Mouse (Mus musculus) midbrain, embryonic 13.5 days (tissue): ENCODE data around the gene Sntg2. TPM values are rescaled to one million over a fixed set of nuclear protein-coding genes. Genes with fewer than 3 reads are reported as not detected.

Experiments used
- ATAC-seq: fragments of 200-750 bp; cut with Nextera tagmentation; 2 replicates; pipeline ENCODE4 v1.8.0; 2017; ENCODE audit warnings: mild to moderate bottlenecking, moderate TSS enrichment, moderate library complexity
- H3K27ac ChIP-seq: fragments of 300-500 bp; sonication (generic); 2 replicates; pipeline ENCODE4 v1.5.1; 2015; ENCODE audit warnings: inconsistent platforms, mild to moderate bottlenecking, moderate library complexity
- H3K27me3 ChIP-seq: fragments of 300-500 bp; sonication (generic); 2 replicates; pipeline ENCODE4 v1.6.1; 2015; ENCODE audit warnings: mild to moderate bottlenecking, inconsistent platforms
- H3K36me3 ChIP-seq: fragments of 300-500 bp; sonication (generic); 2 replicates; pipeline ENCODE4 v1.6.1; 2015; ENCODE audit warnings: mild to moderate bottlenecking, inconsistent platforms
- H3K4me1 ChIP-seq: fragments of 300-500 bp; sonication (generic); replicated peaks from 2 replicates; pipeline ENCODE4 v1.6.1; 2015; ENCODE audit warnings: inconsistent platforms
- H3K4me2 ChIP-seq: fragments of 300-500 bp; sonication (generic); replicated peaks from 2 replicates; pipeline ENCODE4 v1.6.1; 2015; ENCODE audit warnings: moderate library complexity, mild to moderate bottlenecking, inconsistent platforms
- H3K4me3 ChIP-seq: fragments of 300-500 bp; sonication (generic); replicated peaks from 2 replicates; pipeline ENCODE4 v1.5.1; 2015; ENCODE audit warnings: mild to moderate bottlenecking, inconsistent platforms
- H3K9ac ChIP-seq: fragments of 300-500 bp; sonication (generic); replicated peaks from 2 replicates; pipeline ENCODE4 v1.6.1; 2015; ENCODE audit warnings: mild to moderate bottlenecking, inconsistent platforms
- H3K9me3 ChIP-seq: fragments of 300-500 bp; sonication (generic); 2 replicates; pipeline ENCODE4 v1.6.1; 2016; ENCODE audit warnings: mild to moderate bottlenecking, inconsistent platforms
- WGBS: fragments of 180-500 bp; shearing (Covaris S2); methylation state at CpG from one replicate; pipeline ENCODE4 v1.1.7; 2015; 5-methylcytosine and 5-hydroxymethylcytosine counted together
- polyA plus RNA-seq: library from polyadenylated mRNA; unstranded; fragments of >200 nt; fragmentation: Nextera tagmentation; extraction: Ambion mirVana; gene quantifications from 2 replicates; pipeline ENCODE4 v1.2.1, GENCODE M21; 2015

The Sntg2 gene
- polyA plus RNA-seq: 2.2 and 3.6 TPM in 2 replicates

- WGBS: under 1% methylated on average over 38 of the region's 39 CpGs
- peaks cover 11% of the 10 kb centered on the region; the same call in 1 of the 2 replicates for H3K27me3 ChIP-seq
- peaks cover 13% of the 10 kb centered on the region for H3K4me1 ChIP-seq
- H3K27ac ChIP-seq: no peak within 1 kb of the TSS
- peak within 1 kb of the TSS; percentile 97 for H3K4me2 ChIP-seq
- H3K4me3 ChIP-seq: peak within 1 kb of the TSS; percentile 60
- ATAC-seq: peak; percentile 99
- H3K9ac ChIP-seq: peak within 1 kb of the TSS; percentile 73
- no peaks in the 10 kb centered on the region for H3K36me3 ChIP-seq
- no peaks in the 10 kb centered on the region for H3K9me3 ChIP-seq
These were observed at the start of gene Sntg2 for GRCm38 (mm10) chr12:30372933-30373501. Gene Sntg2, minus strand, starts transcription at chr12:30373375.

DNA sequence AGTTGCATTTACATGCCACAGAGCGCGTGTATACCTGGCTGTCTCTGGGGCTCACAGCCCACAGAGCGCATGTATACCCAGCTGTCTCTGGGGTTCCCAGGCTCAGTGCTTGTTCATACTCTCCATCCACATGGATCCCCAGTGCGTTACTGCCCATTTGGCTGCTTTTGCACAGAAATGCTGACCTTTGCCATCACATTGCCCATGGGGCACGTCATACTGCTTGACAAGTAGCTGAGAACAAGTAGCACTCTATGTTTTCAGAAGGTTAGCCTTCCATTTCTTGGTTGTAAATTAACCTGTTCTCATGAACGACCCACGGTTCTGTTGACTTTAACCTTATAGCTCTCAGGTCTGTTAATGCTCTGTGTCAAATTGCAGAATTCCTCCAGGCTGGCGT lies 43.4 kb upstream of the Sntg2 start:
- H3K36me3 ChIP-seq: no peaks in the 10 kb centered on the region
- 93% methylated on average over 8 of the region's 8 CpGs for WGBS
- ATAC-seq: no peak
- H3K9me3 ChIP-seq: no peaks in the 10 kb centered on the region
- H3K4me1 ChIP-seq: no peaks in the 10 kb centered on the region
- H3K27me3 ChIP-seq: no peaks in the 10 kb centered on the region
- no peak overlapping the region for H3K27ac ChIP-seq
- H3K9ac ChIP-seq: no peak overlapping the region
- no peak overlapping the region for H3K4me2 ChIP-seq
- no peak overlapping the region for H3K4me3 ChIP-seq

DNA sequence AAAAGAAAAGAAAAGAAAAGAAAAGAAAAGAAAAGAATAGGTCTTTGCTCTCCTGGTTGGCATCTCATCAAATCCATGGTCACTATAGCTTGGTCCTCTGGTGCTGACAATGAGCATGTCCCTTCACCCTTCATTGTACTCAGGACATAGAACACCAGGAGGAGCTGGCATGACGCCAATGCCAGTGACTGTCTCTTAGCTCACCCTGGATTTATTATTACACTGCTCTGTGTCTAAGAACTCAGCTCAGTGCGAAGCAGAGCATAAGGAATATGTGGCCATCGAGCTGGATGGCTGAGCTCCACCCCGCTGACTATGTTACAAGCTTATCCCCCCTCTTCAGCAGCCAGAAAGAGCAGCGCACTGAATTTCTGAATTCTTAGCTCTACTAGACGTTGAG lies 42.8 kb upstream of the Sntg2 start:
- no peaks in the 10 kb centered on the region for H3K4me1 ChIP-seq
- 74% methylated on average over 6 of the region's 6 CpGs for WGBS
- ATAC-seq: no peak
- H3K27me3 ChIP-seq: no peaks in the 10 kb centered on the region
- H3K27ac ChIP-seq: no peak overlapping the region
- H3K4me3 ChIP-seq: no peak overlapping the region
- H3K4me2 ChIP-seq: no peak overlapping the region
- no peaks in the 10 kb centered on the region for H3K36me3 ChIP-seq
- H3K9ac ChIP-seq: no peak overlapping the region
- no peaks in the 10 kb centered on the region for H3K9me3 ChIP-seq

DNA sequence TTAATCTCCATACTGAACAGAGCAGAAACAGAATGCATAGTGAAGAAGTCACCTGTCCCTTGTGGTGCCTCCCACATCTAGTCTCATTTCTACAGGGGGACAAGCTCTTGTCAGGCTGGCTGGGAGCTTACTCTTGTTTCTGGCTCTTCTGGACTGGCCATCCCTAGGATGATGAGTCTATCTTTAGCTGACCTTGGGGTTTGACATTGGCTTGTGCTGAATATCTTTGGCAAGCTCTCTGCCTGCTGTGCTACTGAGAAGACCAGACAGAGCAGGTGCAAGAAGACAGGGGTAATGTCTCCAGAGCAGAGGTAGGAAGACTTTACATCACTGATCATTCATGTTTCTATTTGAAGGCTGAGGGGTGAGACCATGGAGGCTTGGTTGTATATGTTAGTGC lies 29.5 kb upstream of the Sntg2 start:
- Histone ChIP-seq H3K9ac (no peak overlapping the region), H3K4me3 (no peak overlapping the region), H3K27me3 (no peaks in the 10 kb centered on the region), H3K4me1 (no peaks in the 10 kb centered on the region), H3K9me3 (no peaks in the 10 kb centered on the region), H3K36me3 (no peaks in the 10 kb centered on the region), H3K27ac (no peak overlapping the region), H3K4me2 (no peak overlapping the region)
- ATAC-seq: no peak

GRCm38 (mm10) chr12:30400531-30400930 lies 27.4 kb upstream of the Sntg2 start:
- Histone ChIP-seq H3K4me1 (no peaks in the 10 kb centered on the region), H3K27me3 (no peaks in the 10 kb centered on the region), H3K27ac (no peak overlapping the region), H3K9me3 (no peaks in the 10 kb centered on the region), H3K36me3 (no peaks in the 10 kb centered on the region), H3K4me3 (no peak overlapping the region), H3K4me2 (no peak overlapping the region), H3K9ac (no peak overlapping the region)
- no peak for ATAC-seq
- 95% methylated on average over 2 of the region's 2 CpGs for WGBS

- Histone ChIP-seq H3K27ac (no peak overlapping the region), H3K9ac (no peak overlapping the region), H3K4me1 (no peaks in the 10 kb centered on the region), H3K4me3 (no peak overlapping the region), H3K4me2 (no peak overlapping the region), H3K9me3 (no peaks in the 10 kb centered on the region), H3K27me3 (no peaks in the 10 kb centered on the region), H3K36me3 (no peaks in the 10 kb centered on the region)
- ATAC-seq: no peak
- 85% methylated on average over 2 of the region's 2 CpGs for WGBS
These were observed 26.9 kb upstream of the Sntg2 start for GRCm38 (mm10) chr12:30400114-30400513.

GRCm38 (mm10) chr12:30372293-30372692 lies 882 bp downstream of the Sntg2 start:
- WGBS: 54% methylated on average over 5 of the region's 5 CpGs
- Histone ChIP-seq H3K4me2 (peak overlapping the region; percentile 97), H3K27me3 (peaks cover 11% of the 10 kb centered on the region; the same call in 1 of the 2 replicates), H3K36me3 (no peaks in the 10 kb centered on the region), H3K27ac (no peak overlapping the region), H3K9me3 (no peaks in the 10 kb centered on the region), H3K4me1 (peaks cover 13% of the 10 kb centered on the region), H3K4me3 (peak overlapping the region; percentile 60), H3K9ac (peak overlapping the region; percentile 73)
- no peak for ATAC-seq

GRCm38 (mm10) chr12:30369786-30370185 lies 3.4 kb downstream of the Sntg2 start:
- Histone ChIP-seq H3K9me3 (no peaks in the 10 kb centered on the region), H3K9ac (no peak overlapping the region), H3K4me1 (peaks cover 13% of the 10 kb centered on the region), H3K36me3 (no peaks in the 10 kb centered on the region), H3K4me2 (no peak overlapping the region), H3K27ac (no peak overlapping the region), H3K27me3 (peaks cover 11% of the 10 kb centered on the region; the same call in 1 of the 2 replicates), H3K4me3 (no peak overlapping the region)
- WGBS: 8% methylated on average over 6 of the region's 6 CpGs
- peak; percentile 40 for ATAC-seq

GRCm38 (mm10) chr12:30369141-30369540 lies 4.0 kb downstream of the Sntg2 start:
- Histone ChIP-seq H3K27me3 (peaks cover 11% of the 10 kb centered on the region; the same call in 1 of the 2 replicates), H3K4me2 (no peak overlapping the region), H3K4me3 (no peak overlapping the region), H3K4me1 (peaks cover 13% of the 10 kb centered on the region), H3K9me3 (no peaks in the 10 kb centered on the region), H3K27ac (no peak overlapping the region), H3K9ac (no peak overlapping the region), H3K36me3 (no peaks in the 10 kb centered on the region)
- 85% methylated on average over 6 of the region's 6 CpGs for WGBS
- no peak for ATAC-seq

- H3K4me1 ChIP-seq: no peaks in the 10 kb centered on the region
- no peaks in the 10 kb centered on the region for H3K36me3 ChIP-seq
- H3K4me3 ChIP-seq: no peak overlapping the region
- H3K4me2 ChIP-seq: no peak overlapping the region
- no peaks in the 10 kb centered on the region for H3K27me3 ChIP-seq
- H3K27ac ChIP-seq: no peak overlapping the region
- H3K9me3 ChIP-seq: no peaks in the 10 kb centered on the region
- H3K9ac ChIP-seq: no peak overlapping the region
- ATAC-seq: no peak
- 83% methylated on average over 2 of the region's 2 CpGs for WGBS
These were observed 10.9 kb downstream of the Sntg2 start for GRCm38 (mm10) chr12:30362306-30362705.

- H3K4me3 ChIP-seq: no peak overlapping the region
- no peak overlapping the region for H3K4me2 ChIP-seq
- no peak overlapping the region for H3K27ac ChIP-seq
- no peak for ATAC-seq
- H3K9ac ChIP-seq: no peak overlapping the region
- H3K9me3 ChIP-seq: no peaks in the 10 kb centered on the region
- H3K27me3 ChIP-seq: no peaks in the 10 kb centered on the region
- H3K4me1 ChIP-seq: no peaks in the 10 kb centered on the region
- WGBS: 48% methylated on average over 6 of the region's 6 CpGs
- H3K36me3 ChIP-seq: no peaks in the 10 kb centered on the region
These were observed 15.5 kb downstream of the Sntg2 start for GRCm38 (mm10) chr12:30357666-30358065.

DNA sequence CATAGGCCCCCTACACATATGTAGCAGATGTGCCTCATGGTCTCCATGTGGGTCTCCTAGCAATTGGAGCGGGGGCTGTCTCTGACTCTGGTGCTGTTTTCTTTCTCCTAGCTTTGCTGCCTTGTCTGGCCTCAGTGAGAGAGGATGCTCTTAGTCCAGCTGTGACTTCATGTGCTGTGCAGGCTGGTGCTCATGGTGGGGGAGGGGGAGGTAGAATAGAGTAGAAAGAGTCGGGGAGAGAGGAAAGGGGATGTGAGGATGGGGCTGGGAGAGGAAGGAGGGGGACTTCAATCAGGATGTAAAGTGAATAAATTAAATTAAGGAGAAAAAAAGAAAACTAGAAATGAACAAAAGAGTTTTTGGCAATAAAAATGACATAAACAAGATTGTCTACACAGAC lies 20.8 kb downstream of the Sntg2 start:
- Histone ChIP-seq H3K4me1 (0 out of 2 replicates have a peak, but pooled peaks cover 2% of the 10 kb centered on the region), H3K4me3 (no peak overlapping the region), H3K36me3 (no peaks in the 10 kb centered on the region), H3K27me3 (no peaks in the 10 kb centered on the region), H3K9ac (no peak overlapping the region), H3K27ac (no peak overlapping the region), H3K4me2 (no peak overlapping the region), H3K9me3 (no peaks in the 10 kb centered on the region)
- 51% methylated on average over 2 of the region's 2 CpGs for WGBS
- no peak for ATAC-seq

- Histone ChIP-seq H3K27ac (no peak overlapping the region), H3K4me2 (no peak overlapping the region), H3K9me3 (no peaks in the 10 kb centered on the region), H3K27me3 (no peaks in the 10 kb centered on the region), H3K4me3 (no peak overlapping the region), H3K36me3 (no peaks in the 10 kb centered on the region), H3K9ac (no peak overlapping the region), H3K4me1 (0 out of 2 replicates have a peak, but pooled peaks cover 2% of the 10 kb centered on the region)
- ATAC-seq: no peak
- 87% methylated on average over 1 of the region's 1 CpGs for WGBS
These were observed 25.1 kb downstream of the Sntg2 start for GRCm38 (mm10) chr12:30348036-30348435.
